Mouse (Mus musculus): ENCODE data around the gene Tlx2.

- no peak for TF ChIP-seq CTCF (IDR thresholded peaks at IDR 0.05)
- no peak for TF ChIP-seq EP300 (IDR thresholded peaks at IDR 0.05)
Measured at GRCm38 (mm10) chr6:83037188-83037587, 32.9 kb downstream of the Tlx2 start.

Data from lung, postnatal 0 days (tissue).